Mouse (Mus musculus): Measurements from ENCODE around the gene Satb2.

DNA sequence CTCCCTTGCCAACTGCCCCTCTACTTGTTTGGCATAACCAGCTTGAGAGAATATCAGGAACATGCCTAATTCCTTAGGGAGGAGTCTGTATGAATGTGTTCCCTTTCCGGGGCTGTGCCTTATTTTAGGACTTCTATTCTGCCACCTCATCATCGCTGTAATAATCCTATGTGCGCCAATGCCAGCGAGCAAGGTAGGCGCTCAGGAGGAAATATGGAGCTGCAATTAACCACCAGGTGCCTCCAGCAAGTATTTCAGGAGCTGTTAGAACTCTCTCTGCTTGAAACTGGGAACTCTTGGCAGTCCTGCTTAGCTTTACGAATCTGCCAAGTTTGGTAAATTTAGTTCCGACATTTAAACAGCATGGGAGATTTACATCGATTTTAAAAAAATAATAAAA is 128.0 kb downstream of the Satb2 start:
- TF ChIP-seq GATA1 (IDR thresholded peaks at IDR 0.05; ENCODE audit: low read length) (no peak), TAL1 (IDR thresholded peaks at IDR 0.05; ENCODE audit: low read length) (no peak)

Data from erythroblast, embryonic 14.5 days (primary cell).